Mouse (Mus musculus): ENCODE data around the gene Vps33b. TPM values are rescaled to one million over a fixed set of nuclear protein-coding genes. Genes with fewer than 3 reads are reported as not detected.

The Vps33b gene
- polyA plus RNA-seq, 1 experiment from 2014 or later, result 11.1 TPM

- WGBS, result 85% methylated on average over 2 of the region's 2 CpGs
- Histone ChIP-seq H3K9ac (no peak overlapping the region), H3K27me3 (no peaks in the 10 kb centered on the region), H3K4me1 (peaks cover 22% of the 10 kb centered on the region), H3K27ac (no peak overlapping the region), H3K36me3 (peaks cover 39% of the 10 kb centered on the region), H3K4me3 (no peak overlapping the region), H3K4me2 (no peak overlapping the region), H3K9me3 (no peaks in the 10 kb centered on the region)
- no peak for ATAC-seq (ENCODE audit: borderline replicate concordance, extremely low read depth, low FRiP score, low TSS enrichment)
These were observed 4.0 kb downstream of the Vps33b start for GRCm38 (mm10) chr7:80273456-80273855.

GRCm38 (mm10) chr7:80276374-80276773 is 6.9 kb downstream of the Vps33b start:
- WGBS, result 90% methylated on average over 4 of the region's 4 CpGs
- H3K36me3 ChIP-seq, result peaks cover 49% of the 10 kb centered on the region
- H3K9ac ChIP-seq, result no peak overlapping the region
- no peaks in the 10 kb centered on the region for H3K27me3 ChIP-seq
- no peaks in the 10 kb centered on the region for H3K9me3 ChIP-seq
- ATAC-seq (ENCODE audit: borderline replicate concordance, extremely low read depth, low FRiP score, low TSS enrichment), result no peak
- H3K27ac ChIP-seq, result no peak overlapping the region
- no peak overlapping the region for H3K4me3 ChIP-seq
- no peak overlapping the region for H3K4me2 ChIP-seq
- 0 out of 2 replicates have a peak, but pooled peaks cover under 1% of the 10 kb centered on the region for H3K4me1 ChIP-seq

GRCm38 (mm10) chr7:80280032-80280431 is 10.6 kb downstream of the Vps33b start:
- 80% methylated on average over 10 of the region's 10 CpGs for WGBS
- H3K4me2 ChIP-seq, result no peak overlapping the region
- no peak overlapping the region for H3K27ac ChIP-seq
- no peak overlapping the region for H3K9ac ChIP-seq
- H3K9me3 ChIP-seq, result no peaks in the 10 kb centered on the region
- no peak for ATAC-seq (ENCODE audit: borderline replicate concordance, extremely low read depth, low FRiP score, low TSS enrichment)
- H3K27me3 ChIP-seq, result no peaks in the 10 kb centered on the region
- peaks cover 50% of the 10 kb centered on the region for H3K36me3 ChIP-seq
- H3K4me1 ChIP-seq, result no peaks in the 10 kb centered on the region
- H3K4me3 ChIP-seq, result no peak overlapping the region

- Histone ChIP-seq H3K4me1 (no peaks in the 10 kb centered on the region), H3K4me2 (no peak overlapping the region), H3K36me3 (peaks cover 51% of the 10 kb centered on the region), H3K4me3 (no peak overlapping the region), H3K27ac (no peak overlapping the region), H3K9me3 (no peaks in the 10 kb centered on the region), H3K27me3 (no peaks in the 10 kb centered on the region), H3K9ac (no peak overlapping the region)
- 81% methylated on average over 2 of the region's 2 CpGs for WGBS
- ATAC-seq (ENCODE audit: borderline replicate concordance, extremely low read depth, low FRiP score, low TSS enrichment), result no peak
These were observed 11.5 kb downstream of the Vps33b start for GRCm38 (mm10) chr7:80280998-80281397.

GRCm38 (mm10) chr7:80281646-80282045 is 12.2 kb downstream of the Vps33b start:
- H3K4me1 ChIP-seq, result no peaks in the 10 kb centered on the region
- ATAC-seq (ENCODE audit: borderline replicate concordance, extremely low read depth, low FRiP score, low TSS enrichment), result no peak
- H3K4me3 ChIP-seq, result no peak overlapping the region
- peaks cover 48% of the 10 kb centered on the region for H3K36me3 ChIP-seq
- WGBS, result 85% methylated on average over 3 of the region's 3 CpGs
- H3K9ac ChIP-seq, result no peak overlapping the region
- H3K27ac ChIP-seq, result no peak overlapping the region
- no peaks in the 10 kb centered on the region for H3K9me3 ChIP-seq
- no peaks in the 10 kb centered on the region for H3K27me3 ChIP-seq
- no peak overlapping the region for H3K4me2 ChIP-seq

- Histone ChIP-seq H3K4me1 (no peaks in the 10 kb centered on the region), H3K9ac (no peak overlapping the region), H3K27ac (no peak overlapping the region), H3K4me3 (no peak overlapping the region), H3K4me2 (no peak overlapping the region), H3K36me3 (peaks cover 49% of the 10 kb centered on the region), H3K9me3 (no peaks in the 10 kb centered on the region), H3K27me3 (no peaks in the 10 kb centered on the region)
- 83% methylated on average over 3 of the region's 3 CpGs for WGBS
- ATAC-seq (ENCODE audit: borderline replicate concordance, extremely low read depth, low FRiP score, low TSS enrichment), result no peak
These were observed 13.9 kb downstream of the Vps33b start for GRCm38 (mm10) chr7:80283226-80283918.

GRCm38 (mm10) chr7:80284391-80284790 is 14.9 kb downstream of the Vps33b start:
- H3K9ac ChIP-seq, result no peak overlapping the region
- WGBS, result 79% methylated on average over 5 of the region's 5 CpGs
- no peaks in the 10 kb centered on the region for H3K4me1 ChIP-seq
- H3K27ac ChIP-seq, result no peak overlapping the region
- no peaks in the 10 kb centered on the region for H3K9me3 ChIP-seq
- no peak overlapping the region for H3K4me2 ChIP-seq
- ATAC-seq (ENCODE audit: borderline replicate concordance, extremely low read depth, low FRiP score, low TSS enrichment), result no peak
- H3K27me3 ChIP-seq, result no peaks in the 10 kb centered on the region
- no peak overlapping the region for H3K4me3 ChIP-seq
- peaks cover 46% of the 10 kb centered on the region for H3K36me3 ChIP-seq

GRCm38 (mm10) chr7:80285725-80286124 is 16.3 kb downstream of the Vps33b start:
- H3K36me3 ChIP-seq, result peaks cover 44% of the 10 kb centered on the region; the same call in 1 of the 2 replicates

GRCm38 (mm10) chr7:80287736-80288135 is 18.3 kb downstream of the Vps33b start:
- Histone ChIP-seq H3K27me3 (no peaks in the 10 kb centered on the region), H3K9me3 (no peaks in the 10 kb centered on the region), H3K36me3 (peaks cover 37% of the 10 kb centered on the region; the same call in 1 of the 2 replicates), H3K4me1 (no peaks in the 10 kb centered on the region), H3K4me3 (no peak overlapping the region), H3K27ac (no peak overlapping the region), H3K4me2 (no peak overlapping the region), H3K9ac (no peak overlapping the region)
- 80% methylated on average over 10 of the region's 10 CpGs for WGBS
- ATAC-seq (ENCODE audit: borderline replicate concordance, extremely low read depth, low FRiP score, low TSS enrichment), result no peak

More at GRCm38 (mm10) chr7:80285725-80286124, 16.3 kb downstream of the Vps33b start:
- 97% methylated on average over 6 of the region's 6 CpGs for WGBS
- no peaks in the 10 kb centered on the region for H3K4me1 ChIP-seq
- ATAC-seq (ENCODE audit: borderline replicate concordance, extremely low read depth, low FRiP score, low TSS enrichment), result no peak
- no peaks in the 10 kb centered on the region for H3K9me3 ChIP-seq
- no peak overlapping the region for H3K4me3 ChIP-seq
- H3K27me3 ChIP-seq, result no peaks in the 10 kb centered on the region
- no peak overlapping the region for H3K27ac ChIP-seq
- H3K9ac ChIP-seq, result no peak overlapping the region
- H3K4me2 ChIP-seq, result no peak overlapping the region

GRCm38 (mm10) chr7:80294062-80294763 is 24.8 kb downstream of the Vps33b start, which contains the start of gene Prc1:
Gene Prc1, plus strand, starts transcription at chr7:80294450.
- Histone ChIP-seq H3K9ac (peak within 1 kb of the TSS; percentile 92), H3K9me3 (no peaks in the 10 kb centered on the region), H3K36me3 (peaks cover 14% of the 10 kb centered on the region), H3K4me3 (peak within 1 kb of the TSS; percentile 93), H3K4me2 (peak within 1 kb of the TSS; percentile 73), H3K4me1 (peaks cover 27% of the 10 kb centered on the region), H3K27ac (peak within 1 kb of the TSS; percentile 94), H3K27me3 (no peaks in the 10 kb centered on the region)
- peak; percentile 99 for ATAC-seq (ENCODE audit: borderline replicate concordance, extremely low read depth, low FRiP score, low TSS enrichment)
- under 1% methylated on average over 52 of the region's 52 CpGs for WGBS

- H3K4me1 ChIP-seq, result peaks cover 27% of the 10 kb centered on the region
- peaks cover 18% of the 10 kb centered on the region for H3K36me3 ChIP-seq
- H3K27me3 ChIP-seq, result no peaks in the 10 kb centered on the region
- WGBS, result 4% methylated on average over 37 of the region's 37 CpGs
- H3K9me3 ChIP-seq, result no peaks in the 10 kb centered on the region
- peak overlapping the region; percentile 94 for H3K27ac ChIP-seq
- H3K9ac ChIP-seq, result peak overlapping the region; percentile 92
- ATAC-seq (ENCODE audit: borderline replicate concordance, extremely low read depth, low FRiP score, low TSS enrichment), result peak; percentile 60
- peak overlapping the region; percentile 93 for H3K4me3 ChIP-seq
- peak overlapping the region; percentile 73 for H3K4me2 ChIP-seq
These were observed 25.6 kb downstream of the Vps33b start for GRCm38 (mm10) chr7:80294764-80295648.

Measured in lung, embryonic 15.5 days (tissue).